Mouse (Mus musculus) bone marrow macrophage, adult 2 months (primary cell): ENCODE measurements around the gene Saxo1. TPM values are rescaled to one million over a fixed set of nuclear protein-coding genes. Genes with fewer than 3 reads are reported as not detected.

Source experiments
- H3K27ac ChIP-seq: 2 replicates; pipeline ENCODE4 v1.5.1; 2012; ENCODE audit warnings: low read depth, low read length; ENCODE audit not compliant: insufficient read depth
- H3K4me1 ChIP-seq: 2 replicates; pipeline ENCODE4 v1.6.1; 2012; ENCODE audit warnings: low read length; ENCODE audit not compliant: control insufficient read depth, insufficient read depth
- H3K4me3 ChIP-seq: 2 replicates; pipeline ENCODE4 v1.5.1; 2012; ENCODE audit warnings: mild to moderate bottlenecking, low read length, moderate library complexity; ENCODE audit not compliant: insufficient read depth
- CTCF ChIP-seq: IDR thresholded peaks from 2 replicates; pipeline ENCODE4 v1.5.1; 2012; ENCODE audit warnings: low read depth, mild to moderate bottlenecking, low read length, moderate library complexity
- POLR2A ChIP-seq: IDR thresholded peaks from 2 replicates; pipeline ENCODE4 v1.6.1; 2012; ENCODE audit warnings: mild to moderate bottlenecking, low read depth, low read length, borderline replicate concordance
- polyA plus RNA-seq: library from polyadenylated mRNA; stranded (reverse); fragments of >200 nt; gene quantifications from 2 replicates; pipeline ENCODE4 v1.2.4, GENCODE M21; 2012; ENCODE audit not compliant: missing spikeins, insufficient read depth, insufficient read length

Gene Saxo1
- polyA plus RNA-seq, 1 experiment, result not detected

DNA sequence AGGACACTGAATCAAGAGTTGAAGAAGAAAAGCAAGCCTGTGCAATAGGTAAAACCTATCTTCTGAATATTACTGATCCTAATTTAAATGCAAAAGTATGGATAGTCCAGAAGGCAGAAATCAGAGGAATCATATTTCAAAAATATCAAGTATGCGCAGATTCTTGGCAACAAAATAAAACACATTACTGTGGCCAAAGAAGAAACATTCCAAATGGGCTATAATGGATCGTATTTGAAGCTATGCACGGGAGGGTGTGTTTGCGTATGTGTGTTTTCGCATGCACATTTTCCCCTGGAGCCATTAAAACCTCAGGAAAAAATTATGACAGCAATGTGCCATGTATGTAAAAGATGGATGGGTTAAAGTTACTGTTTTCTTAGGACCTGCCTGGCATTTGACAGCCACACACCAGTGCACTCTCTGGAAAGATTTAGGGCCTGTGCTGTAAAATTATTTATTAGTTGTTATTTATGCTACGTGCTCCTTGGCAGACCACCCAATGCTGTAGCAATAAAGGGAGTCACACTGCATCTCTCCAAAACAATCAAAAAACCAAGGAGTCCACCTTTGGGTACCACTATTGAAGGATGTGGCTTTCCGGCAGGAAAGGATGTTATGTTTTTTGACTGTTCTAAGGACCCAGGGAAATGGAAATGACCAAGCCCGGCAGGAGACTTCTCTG is 24.6 kb downstream of the Saxo1 start:
- no peaks in the 10 kb centered on the region for H3K4me1 ChIP-seq
- no peak overlapping the region for H3K4me3 ChIP-seq
- no peak for TF ChIP-seq CTCF
- TF ChIP-seq POLR2A, result no peak
- H3K27ac ChIP-seq, result no peak overlapping the region

GRCm38 (mm10) chr4:86529161-86529560 is 29.0 kb downstream of the Saxo1 start:
- TF ChIP-seq CTCF, result no peak
- TF ChIP-seq POLR2A, result no peak
- no peaks in the 10 kb centered on the region for H3K4me1 ChIP-seq
- no peak overlapping the region for H3K4me3 ChIP-seq
- no peak overlapping the region for H3K27ac ChIP-seq

DNA sequence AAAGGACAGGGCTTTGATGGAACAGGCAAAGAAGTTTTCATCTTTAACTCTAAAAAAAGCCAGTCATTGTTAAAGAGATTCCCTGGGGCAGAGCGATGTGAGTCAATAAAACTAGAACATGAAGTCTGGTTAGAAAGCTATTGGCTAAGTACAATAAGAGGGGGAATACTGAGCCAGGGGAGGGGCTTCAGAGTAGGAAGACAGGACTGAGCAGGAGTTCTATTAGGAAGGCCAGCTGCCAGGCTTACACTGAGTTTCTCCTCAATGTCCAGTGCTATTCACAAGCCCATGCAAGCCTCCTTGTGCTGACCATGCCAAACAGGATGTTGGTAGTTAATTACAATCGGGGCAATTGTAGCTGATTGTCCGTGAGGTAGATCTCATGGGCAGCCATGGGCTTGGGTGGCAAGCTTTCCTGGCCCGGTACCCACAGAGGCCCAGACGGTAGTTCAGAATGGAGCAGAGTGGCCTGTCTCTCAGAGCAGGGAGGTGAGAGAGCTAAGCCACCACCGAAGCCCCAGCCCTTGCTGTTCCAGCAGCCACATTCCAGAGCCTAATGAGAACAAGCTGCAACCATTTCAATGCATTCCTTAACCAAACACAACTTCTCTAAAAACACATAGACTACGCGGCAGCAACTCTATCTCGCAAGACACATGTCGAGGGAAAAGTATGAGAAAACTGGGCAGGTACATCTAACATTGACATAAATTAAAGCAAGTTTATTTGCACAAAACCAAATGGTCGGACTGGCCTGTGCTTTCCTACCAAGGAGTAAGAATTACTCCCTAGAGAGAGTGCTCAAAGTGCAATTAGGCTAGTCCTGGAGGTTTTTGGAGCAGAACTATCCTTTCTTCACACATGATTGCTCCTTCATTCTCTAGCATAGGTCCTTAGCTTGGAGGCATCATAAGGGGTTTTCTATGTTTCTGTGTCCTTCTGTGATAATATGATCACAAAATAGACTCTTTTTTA is 30.7 kb downstream of the Saxo1 start:
- H3K4me1 ChIP-seq, result no peaks in the 10 kb centered on the region
- no peak for TF ChIP-seq CTCF
- no peak for TF ChIP-seq POLR2A
- H3K4me3 ChIP-seq, result no peak overlapping the region
- no peak overlapping the region for H3K27ac ChIP-seq

DNA sequence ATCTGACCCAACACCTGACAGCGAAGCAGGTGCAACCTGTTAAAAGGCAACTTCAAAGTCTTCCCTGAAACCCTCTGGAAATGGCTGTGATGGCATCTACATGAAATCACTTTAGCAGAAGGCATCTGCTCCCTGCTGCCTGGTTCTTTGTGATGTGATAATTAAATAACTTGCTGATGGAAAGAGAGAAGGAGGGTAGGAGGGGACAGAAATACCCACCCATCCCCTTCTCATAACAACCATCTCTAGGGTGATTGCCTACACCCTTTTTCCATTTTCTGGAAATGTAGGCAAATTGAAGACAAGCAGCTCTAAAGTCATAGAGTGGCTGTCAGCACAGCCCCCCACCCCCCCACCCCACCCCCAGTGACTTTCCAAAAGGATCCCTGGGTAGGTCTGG is 33.6 kb downstream of the Saxo1 start:
- Histone ChIP-seq H3K4me1 (no peaks in the 10 kb centered on the region), H3K4me3 (no peak overlapping the region), H3K27ac (no peak overlapping the region)
- TF ChIP-seq CTCF (no peak), POLR2A (no peak)

GRCm38 (mm10) chr4:86523771-86524170 is 34.4 kb downstream of the Saxo1 start:
- H3K4me3 ChIP-seq, result no peak overlapping the region
- H3K27ac ChIP-seq, result no peak overlapping the region
- H3K4me1 ChIP-seq, result no peaks in the 10 kb centered on the region
- TF ChIP-seq POLR2A (no peak), CTCF (no peak)

DNA sequence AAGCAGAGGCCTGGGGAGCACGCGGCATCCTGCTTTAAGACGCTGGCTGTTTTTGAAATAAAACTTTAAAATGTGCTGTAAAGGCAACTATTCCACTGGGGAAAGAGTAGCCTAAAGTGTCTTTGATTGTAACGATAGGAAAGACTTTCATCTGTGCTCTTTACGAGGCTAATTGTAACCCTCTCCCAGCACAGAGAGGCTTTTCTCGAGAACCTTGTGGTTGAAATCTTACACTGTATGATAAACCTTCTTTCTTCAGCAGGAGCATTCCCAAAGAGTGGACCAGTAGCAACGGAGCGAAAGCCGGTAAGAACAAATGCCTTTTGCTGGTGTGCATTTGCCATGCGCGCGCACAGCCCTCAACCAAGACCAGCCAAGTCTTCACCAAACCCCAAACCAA is 37.4 kb downstream of the Saxo1 start:
- H3K4me3 ChIP-seq, result no peak overlapping the region
- no peaks in the 10 kb centered on the region for H3K4me1 ChIP-seq
- no peak overlapping the region for H3K27ac ChIP-seq
- TF ChIP-seq POLR2A (no peak), CTCF (no peak)

DNA sequence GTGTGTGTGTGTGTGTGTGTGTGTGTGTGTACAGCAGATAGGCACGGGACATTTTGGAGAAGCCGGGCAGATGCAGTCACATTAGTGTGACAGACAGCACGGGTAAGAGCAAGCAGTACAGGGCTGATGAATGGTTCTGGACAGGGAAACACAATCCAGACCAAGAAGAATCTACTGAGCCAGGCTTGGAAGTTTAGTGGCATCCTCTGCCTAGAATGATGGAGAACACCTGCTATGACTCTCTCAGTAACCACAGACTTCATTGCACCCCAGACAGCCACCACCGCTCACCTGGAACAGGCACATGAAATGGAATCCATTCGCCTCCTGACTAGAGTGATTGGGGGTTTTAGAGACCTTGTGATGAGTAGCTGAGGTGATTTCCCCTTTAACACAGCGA is 38.2 kb downstream of the Saxo1 start:
- H3K27ac ChIP-seq, result no peak overlapping the region
- H3K4me1 ChIP-seq, result no peaks in the 10 kb centered on the region
- no peak overlapping the region for H3K4me3 ChIP-seq
- TF ChIP-seq CTCF, result no peak
- TF ChIP-seq POLR2A, result no peak

DNA sequence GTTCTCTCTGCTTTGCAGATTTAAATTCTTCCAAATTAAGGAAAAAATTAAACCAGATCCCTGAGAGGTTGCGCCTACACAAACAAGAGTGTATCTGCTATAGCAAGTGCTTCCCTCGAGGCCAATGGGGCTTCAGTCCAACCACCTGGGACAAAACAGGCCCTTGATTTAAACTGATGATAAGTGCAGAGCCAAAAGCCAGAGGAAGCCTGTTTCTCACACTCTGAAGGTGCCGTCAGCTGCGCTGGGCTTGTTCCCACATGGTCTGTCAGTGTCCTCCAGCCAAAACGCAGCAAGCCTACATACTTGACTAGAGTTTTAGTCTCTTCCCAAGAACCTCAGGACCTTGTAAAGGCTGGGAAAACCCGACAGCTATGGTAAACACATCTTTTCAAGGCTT is 53.5 kb downstream of the Saxo1 start:
- TF ChIP-seq POLR2A (no peak), CTCF (no peak)
- H3K4me1 ChIP-seq, result no peaks in the 10 kb centered on the region
- no peak overlapping the region for H3K4me3 ChIP-seq
- no peak overlapping the region for H3K27ac ChIP-seq

DNA sequence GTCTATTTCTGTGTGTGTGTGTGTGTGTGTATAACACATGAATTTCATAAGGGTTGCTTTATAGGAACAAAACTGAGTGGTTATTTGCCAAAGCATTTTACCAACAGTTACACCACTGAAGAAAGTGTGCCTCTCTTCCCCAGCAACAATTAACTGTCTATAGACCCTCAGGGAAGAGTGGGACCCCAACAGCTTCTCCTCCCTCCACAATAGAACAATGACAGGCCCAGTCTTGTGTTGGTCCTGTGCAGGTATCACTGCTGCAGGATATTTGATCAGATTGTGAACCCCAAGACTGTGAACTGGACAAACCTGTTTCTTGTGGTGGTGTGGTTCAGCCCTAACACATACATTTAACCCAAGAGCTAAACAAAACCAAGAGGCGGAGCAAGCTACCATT is 58.6 kb downstream of the Saxo1 start:
- Histone ChIP-seq H3K27ac (no peak overlapping the region), H3K4me1 (no peaks in the 10 kb centered on the region), H3K4me3 (no peak overlapping the region)
- TF ChIP-seq POLR2A (no peak), CTCF (no peak)

DNA sequence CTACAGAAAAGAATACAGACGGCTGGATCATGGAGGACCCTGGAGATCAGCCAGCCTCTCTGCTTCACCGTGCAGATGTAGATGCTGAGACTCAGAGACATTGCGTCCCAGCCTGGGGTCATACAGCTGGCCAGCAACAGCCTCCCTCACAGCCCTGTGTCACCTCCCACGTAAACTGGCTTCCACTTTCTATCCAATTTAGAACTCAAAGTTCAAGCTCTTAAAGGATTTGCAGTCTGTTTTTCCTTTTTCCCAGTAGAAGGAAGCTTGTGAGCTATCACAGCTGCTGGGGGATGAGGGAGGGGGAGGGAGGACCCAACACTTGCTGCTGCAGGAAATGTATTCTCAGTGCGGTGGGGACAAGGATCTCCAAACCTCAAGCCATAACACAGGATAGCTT is 59.4 kb downstream of the Saxo1 start:
- no peak overlapping the region for H3K27ac ChIP-seq
- TF ChIP-seq CTCF (no peak), POLR2A (no peak)
- H3K4me3 ChIP-seq, result no peak overlapping the region
- no peaks in the 10 kb centered on the region for H3K4me1 ChIP-seq
